Mouse (Mus musculus) CD8-positive naive resting alpha-beta T cell, adult 2 months (primary cell): ENCODE measurements around the gene Pcbp3.

Source experiments
- DNase-seq, 2 experiments: peaks; one replicate each; pipeline ENCODE4 v3.0.0; 2022; ENCODE audit warnings: low read depth in 2 of 2, low spot score in 2 of 2

Gene Pcbp3

GRCm38 (mm10) chr10:76808446-76809400, 153.0 kb downstream of the Pcbp3 start:
- no peak for DNase-seq

- no peak for DNase-seq
Observed at GRCm38 (mm10) chr10:76802500-76802885, 159.2 kb downstream of the Pcbp3 start.

GRCm38 (mm10) chr10:76801841-76802499, 159.7 kb downstream of the Pcbp3 start:
- DNase-seq = no peak

- no peak for DNase-seq
Observed at GRCm38 (mm10) chr10:76801237-76801641, 160.4 kb downstream of the Pcbp3 start.

GRCm38 (mm10) chr10:76798751-76799585, 162.7 kb downstream of the Pcbp3 start:
- peak; percentile 27 to 46 for DNase-seq

- no peak for DNase-seq
Observed at GRCm38 (mm10) chr10:76794102-76794501, 167.6 kb downstream of the Pcbp3 start.

GRCm38 (mm10) chr10:76791475-76791874, 170.2 kb downstream of the Pcbp3 start:
- DNase-seq = peak; percentile 20 to 39

- DNase-seq = no peak
Observed at GRCm38 (mm10) chr10:76789885-76790284, 171.8 kb downstream of the Pcbp3 start.

- no peak for DNase-seq
Observed at GRCm38 (mm10) chr10:76785312-76785711, 176.4 kb downstream of the Pcbp3 start.

- no peak for DNase-seq
Observed at GRCm38 (mm10) chr10:76779225-76779624, 182.5 kb downstream of the Pcbp3 start.

- no peak for DNase-seq
Observed at GRCm38 (mm10) chr10:76771624-76772023, 190.1 kb downstream of the Pcbp3 start.

- no peak for DNase-seq
Observed at GRCm38 (mm10) chr10:76771086-76771485, 190.6 kb downstream of the Pcbp3 start.

GRCm38 (mm10) chr10:76769581-76769980, 192.1 kb downstream of the Pcbp3 start:
- DNase-seq = no peak

GRCm38 (mm10) chr10:76766196-76766595, 195.5 kb downstream of the Pcbp3 start:
- DNase-seq = no peak

- DNase-seq = no peak
Observed at GRCm38 (mm10) chr10:76764927-76765326, 196.8 kb downstream of the Pcbp3 start.

GRCm38 (mm10) chr10:76763016-76763415, 198.7 kb downstream of the Pcbp3 start:
- no peak for DNase-seq

GRCm38 (mm10) chr10:76762411-76762810, 199.3 kb downstream of the Pcbp3 start:
- no peak for DNase-seq

- no peak for DNase-seq
Observed at GRCm38 (mm10) chr10:76759878-76760277, 201.8 kb downstream of the Pcbp3 start.

GRCm38 (mm10) chr10:76753640-76754039, 208.0 kb downstream of the Pcbp3 start:
- no peak for DNase-seq

GRCm38 (mm10) chr10:76744267-76744666, 217.4 kb downstream of the Pcbp3 start:
- DNase-seq = peak; percentile 19 to 35

- no peak for DNase-seq
Observed at GRCm38 (mm10) chr10:76736764-76737163, 224.9 kb downstream of the Pcbp3 start.
